Mouse (Mus musculus) limb, embryonic 14.5 days (tissue): ENCODE results near the gene Shc2. TPM values are rescaled to one million over a fixed set of nuclear protein-coding genes. Genes with fewer than 3 reads are reported as not detected.

Experiments
- ATAC-seq: fragments of 200-750 bp; cut with Nextera tagmentation; 2 replicates; pipeline ENCODE4 v1.8.0; 2017; ENCODE audit warnings: low read depth, moderate number of reproducible peaks, moderate TSS enrichment; ENCODE audit not compliant: low FRiP score
- DNase-seq: peaks from one replicate; pipeline ENCODE4 v3.0.0-alpha.2; 2015; ENCODE audit warnings: low spot score
- H3K27ac ChIP-seq: fragments of 300-500 bp; sonication (generic); replicated peaks from 2 replicates; pipeline ENCODE4 v1.5.1; 2014; ENCODE audit warnings: low read depth, mild to moderate bottlenecking, low read length, moderate library complexity, mixed read lengths
- H3K27me3 ChIP-seq: fragments of 300-500 bp; sonication (generic); 2 replicates; pipeline ENCODE4 v1.6.1; 2014; ENCODE audit warnings: low read length, mixed read lengths; ENCODE audit not compliant: control insufficient read depth, insufficient read depth
- H3K36me3 ChIP-seq: fragments of 300-500 bp; sonication (generic); 2 replicates; pipeline ENCODE4 v1.6.1; 2014; ENCODE audit warnings: mild to moderate bottlenecking, low read length, moderate library complexity, mixed read lengths; ENCODE audit not compliant: control insufficient read depth, insufficient read depth
- H3K4me1 ChIP-seq: fragments of 300-500 bp; sonication (generic); 2 replicates; pipeline ENCODE4 v1.6.1; 2014; ENCODE audit warnings: antibody characterized with exemption, low read length, mixed read lengths; ENCODE audit not compliant: control insufficient read depth, insufficient read depth
- H3K4me2 ChIP-seq: fragments of 300-500 bp; sonication (generic); replicated peaks from 2 replicates; pipeline ENCODE4 v1.6.1; 2014; ENCODE audit warnings: low read depth, mild to moderate bottlenecking, low read length, moderate library complexity; ENCODE audit not compliant: severe bottlenecking
- H3K4me3 ChIP-seq: fragments of 300-500 bp; sonication (generic); replicated peaks from 2 replicates; pipeline ENCODE4 v1.5.1; 2014; ENCODE audit warnings: low read length
- H3K9ac ChIP-seq: fragments of 300-500 bp; sonication (generic); 2 replicates; pipeline ENCODE4 v1.6.1; 2014; ENCODE audit warnings: mild to moderate bottlenecking, low read depth, low read length, moderate library complexity; ENCODE audit not compliant: severe bottlenecking
- H3K9me3 ChIP-seq: fragments of 300-500 bp; sonication (generic); 2 replicates; pipeline ENCODE4 v1.6.1; 2016; ENCODE audit warnings: low read length; ENCODE audit not compliant: control insufficient read depth
- POLR2A ChIP-seq: fragments of 200-500 bp; IDR thresholded peaks from 2 replicates; pipeline ENCODE4 v1.8.0; 2012; ENCODE audit warnings: inconsistent platforms, mild to moderate bottlenecking, moderate library complexity, borderline replicate concordance; ENCODE audit not compliant: insufficient read depth, insufficient read length; ENCODE audit errors: extremely low read depth
- WGBS: fragments of 180-500 bp; shearing (Covaris S2); extraction: QIAGEN DNeasy Blood & Tissue Kit; methylation state at CpG from one replicate; pipeline ENCODE4 v1.1.7; 2014; 5-methylcytosine and 5-hydroxymethylcytosine counted together
- polyA plus RNA-seq, 2 experiments: library from polyadenylated mRNA; depleted of rRNA in 1 of 2; stranded (reverse) in 1 of 2; unstranded in 1 of 2; fragments of >200 nt; fragmentation: Nextera tagmentation in 1 of 2; extraction: Ambion mirVana in 1 of 2; gene quantifications; 2 replicates each; pipeline versions ENCODE4 v1.2.1 to v1.2.3; 2012 to 2014

Gene Shc2
- polyA plus RNA-seq, 2 experiments: 9.0 to 30.2 TPM

DNA sequence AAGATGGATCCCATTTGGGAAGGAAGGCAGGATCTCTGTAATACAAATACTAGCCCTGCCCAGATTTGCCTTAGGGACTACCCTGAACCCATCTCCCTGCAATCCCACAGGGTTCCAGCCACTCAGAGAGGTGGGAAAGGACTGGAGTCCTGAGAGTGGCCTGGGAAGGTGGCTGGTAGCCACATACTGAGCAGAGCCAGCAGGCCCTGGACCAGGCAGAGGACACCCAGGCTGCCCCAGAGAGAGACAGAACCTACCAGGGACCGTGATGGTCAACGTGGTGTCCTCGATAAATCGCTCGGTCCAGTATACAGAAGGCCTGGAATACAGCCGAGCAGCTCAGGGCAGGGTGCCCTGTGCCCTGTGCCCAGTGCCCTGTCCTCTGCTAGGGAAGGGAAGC, 52.6 kb downstream of the Shc2 start:
- Histone ChIP-seq H3K27me3 (no peaks in the 10 kb centered on the region), H3K9me3 (no peaks in the 10 kb centered on the region), H3K9ac (no peak overlapping the region), H3K4me1 (no peaks in the 10 kb centered on the region), H3K4me2 (no peak overlapping the region), H3K36me3 (no peaks in the 10 kb centered on the region), H3K27ac (no peak overlapping the region), H3K4me3 (no peak overlapping the region)
- DNase-seq (no peak), ATAC-seq (no peak)
- TF ChIP-seq POLR2A: no peak
- 83% methylated on average over 6 of the region's 6 CpGs for WGBS

DNA sequence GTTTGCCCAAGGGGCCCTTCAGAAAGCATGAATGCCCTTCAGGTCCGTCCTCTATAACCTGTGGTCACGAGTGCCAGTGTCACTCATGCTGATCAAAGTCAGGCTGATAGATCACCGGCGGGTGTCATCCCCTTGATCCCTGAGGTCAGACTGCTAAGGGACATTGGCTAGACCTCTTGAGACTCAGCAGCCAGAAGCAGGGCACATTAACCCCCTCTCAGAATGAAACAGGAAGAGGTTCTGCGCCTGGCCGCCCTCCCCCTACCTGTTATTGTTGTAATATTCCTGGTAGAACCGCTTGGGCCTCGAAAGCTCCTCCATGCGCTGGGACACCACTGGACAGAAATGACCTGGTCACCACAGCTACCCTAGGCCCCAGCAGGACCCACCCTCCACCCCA, 53.3 kb downstream of the Shc2 start:
- no peaks in the 10 kb centered on the region for H3K9me3 ChIP-seq
- H3K4me2 ChIP-seq: no peak overlapping the region
- no peaks in the 10 kb centered on the region for H3K36me3 ChIP-seq
- H3K27ac ChIP-seq: no peak overlapping the region
- H3K27me3 ChIP-seq: no peaks in the 10 kb centered on the region
- DNase-seq (no peak), ATAC-seq (no peak)
- H3K9ac ChIP-seq: no peak overlapping the region
- 81% methylated on average over 9 of the region's 9 CpGs for WGBS
- TF ChIP-seq POLR2A: no peak
- H3K4me1 ChIP-seq: no peaks in the 10 kb centered on the region
- H3K4me3 ChIP-seq: no peak overlapping the region

DNA sequence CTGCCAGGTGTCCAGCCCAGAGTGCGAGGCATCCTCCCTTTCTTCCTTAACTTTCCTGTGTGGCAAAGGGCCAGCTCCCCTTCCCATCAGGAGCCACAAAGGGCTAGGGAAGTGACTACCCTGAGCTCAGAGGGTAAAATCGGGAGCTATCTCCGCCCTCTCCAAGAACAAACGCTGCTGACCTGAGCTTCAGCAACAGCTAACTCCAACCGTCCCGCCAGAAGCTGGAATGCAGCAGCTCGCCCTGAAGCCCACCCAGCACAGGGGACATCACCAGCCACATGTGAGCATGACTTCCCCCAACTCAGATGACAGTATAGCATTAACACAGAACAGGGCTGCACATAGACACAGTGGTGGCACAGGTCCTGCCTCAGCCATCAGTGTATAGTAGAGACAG, 53.7 kb downstream of the Shc2 start:
- TF ChIP-seq POLR2A: no peak
- Histone ChIP-seq H3K9me3 (no peaks in the 10 kb centered on the region), H3K27me3 (no peaks in the 10 kb centered on the region), H3K4me2 (no peak overlapping the region), H3K36me3 (no peaks in the 10 kb centered on the region), H3K4me3 (no peak overlapping the region), H3K9ac (no peak overlapping the region), H3K4me1 (no peaks in the 10 kb centered on the region), H3K27ac (no peak overlapping the region)
- DNase-seq: no peak
- no peak for ATAC-seq
- WGBS: 53% methylated on average over 7 of the region's 7 CpGs

DNA sequence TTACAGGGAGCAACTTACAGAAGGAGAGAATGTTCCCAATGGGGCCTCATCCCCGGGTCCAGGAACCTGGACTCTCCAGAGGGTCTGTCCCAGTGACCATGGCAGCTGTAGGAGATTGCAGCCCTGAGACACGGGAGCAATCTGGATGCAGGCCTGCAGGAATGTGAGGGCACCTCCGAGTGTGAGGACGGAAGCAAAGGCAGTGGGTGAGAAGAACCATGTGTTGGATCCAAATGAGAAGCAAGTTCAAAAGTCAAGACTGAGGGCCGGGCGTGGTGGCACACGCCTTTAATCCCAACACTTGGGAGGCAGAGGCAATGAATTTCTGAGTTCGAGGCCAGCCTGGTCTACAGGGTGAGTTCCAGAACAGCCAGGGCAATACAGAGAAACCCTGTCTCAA, 56.2 kb downstream of the Shc2 start:
- WGBS: 87% methylated on average over 8 of the region's 8 CpGs
- no peaks in the 10 kb centered on the region for H3K36me3 ChIP-seq
- H3K27me3 ChIP-seq: no peaks in the 10 kb centered on the region
- no peak overlapping the region for H3K4me2 ChIP-seq
- no peaks in the 10 kb centered on the region for H3K9me3 ChIP-seq
- DNase-seq: no peak
- H3K4me3 ChIP-seq: no peak overlapping the region
- no peak overlapping the region for H3K9ac ChIP-seq
- no peaks in the 10 kb centered on the region for H3K4me1 ChIP-seq
- no peak overlapping the region for H3K27ac ChIP-seq
- TF ChIP-seq POLR2A: no peak
- no peak for ATAC-seq

DNA sequence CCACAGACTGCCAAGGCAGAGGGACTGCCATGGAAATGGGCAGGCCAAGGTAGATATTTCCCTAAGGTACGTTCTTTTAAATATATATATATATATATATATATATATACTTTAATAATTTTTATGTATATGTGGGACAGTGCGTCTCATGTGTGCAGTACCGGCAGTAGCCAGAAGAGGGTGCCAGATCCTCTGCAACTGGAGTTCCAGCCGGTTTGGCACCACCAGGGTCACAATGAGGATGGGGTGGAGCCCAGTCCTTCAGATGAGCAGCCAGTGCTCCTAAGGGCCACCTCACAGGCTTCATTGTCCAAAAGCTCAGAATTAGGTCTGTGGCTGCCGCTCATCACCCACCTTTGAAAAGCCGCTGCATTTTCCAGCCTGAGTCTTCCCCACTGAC, 56.9 kb downstream of the Shc2 start:
- Histone ChIP-seq H3K27ac (no peak overlapping the region), H3K36me3 (no peaks in the 10 kb centered on the region), H3K9ac (no peak overlapping the region), H3K4me1 (no peaks in the 10 kb centered on the region), H3K4me3 (no peak overlapping the region), H3K27me3 (no peaks in the 10 kb centered on the region), H3K4me2 (no peak overlapping the region), H3K9me3 (no peaks in the 10 kb centered on the region)
- DNase-seq (no peak), ATAC-seq (no peak)
- 40% methylated on average over 6 of the region's 6 CpGs for WGBS
- TF ChIP-seq POLR2A: no peak

DNA sequence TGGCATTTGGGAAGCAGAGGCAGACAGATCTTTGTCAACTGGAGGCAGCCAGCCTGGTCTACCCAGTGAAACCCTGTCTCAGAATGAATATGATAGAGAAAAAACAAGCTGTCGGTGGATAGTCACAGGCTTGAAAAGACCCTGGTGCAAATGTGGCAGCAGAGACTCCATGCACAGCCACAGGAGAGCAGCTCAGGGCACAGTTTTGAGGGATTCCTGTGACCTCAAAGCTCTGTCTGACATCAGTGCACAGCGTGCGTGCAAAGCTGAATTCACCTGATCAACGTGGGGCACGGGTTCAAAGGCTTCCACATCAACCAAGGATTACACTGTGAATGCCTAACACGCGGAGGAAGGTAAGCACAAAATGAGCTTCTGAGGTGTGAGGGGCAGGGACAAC, 57.4 kb downstream of the Shc2 start:
- Histone ChIP-seq H3K9ac (no peak overlapping the region), H3K4me1 (no peaks in the 10 kb centered on the region), H3K27ac (no peak overlapping the region), H3K27me3 (no peaks in the 10 kb centered on the region), H3K4me2 (no peak overlapping the region), H3K9me3 (no peaks in the 10 kb centered on the region), H3K4me3 (no peak overlapping the region), H3K36me3 (no peaks in the 10 kb centered on the region)
- ATAC-seq (no peak), DNase-seq (no peak)
- TF ChIP-seq POLR2A: no peak
- 66% methylated on average over 7 of the region's 7 CpGs for WGBS
